Mouse (Mus musculus): ENCODE data around the gene Gtf3c3. TPM values are rescaled to one million over a fixed set of nuclear protein-coding genes. Genes with fewer than 3 reads are reported as not detected.

Gene Gtf3c3
- total RNA-seq, 2 experiments from 2014 or later, result 13.8 to 15.2 TPM

Other genes starting within 250 kb of the Gtf3c3 start
- 0.13 TPM in 1 of 2 replicates, not detected in the other for gene Hecw2, start 243.8 kb downstream of the Gtf3c3 start, total RNA-seq (2015)
- gene Hecw2, start 243.8 kb downstream of the Gtf3c3 start, total RNA-seq (2017), result 0.26 TPM in 1 of 2 replicates, not detected in the other
- gene Ccdc150, start 188.3 kb downstream of the Gtf3c3 start, total RNA-seq (2015), result 0.40 and 0.75 TPM in 2 replicates
- 0.33 TPM in 1 of 2 replicates, not detected in the other for gene Ccdc150, start 188.3 kb downstream of the Gtf3c3 start, total RNA-seq (2017)
- 20.1 and 29.5 TPM in 2 replicates for gene Pgap1, start 118.7 kb upstream of the Gtf3c3 start, total RNA-seq (2015)
- 15.7 and 16.8 TPM in 2 replicates for gene Pgap1, start 118.7 kb upstream of the Gtf3c3 start, total RNA-seq (2017)

Data from megakaryocyte, adult 5-6 weeks (primary cell).